Mouse (Mus musculus) lung, postnatal 0 days (tissue): ENCODE data around the gene Slc50a1. TPM values are rescaled to one million over a fixed set of nuclear protein-coding genes. Genes with fewer than 3 reads are reported as not detected.

Experiments
- ATAC-seq: fragments of 200-750 bp; cut with Nextera tagmentation; 2 replicates; pipeline ENCODE4 v1.8.0; 2017; ENCODE audit warnings: moderate library complexity
- DNase-seq: peaks from one replicate; pipeline ENCODE4 v3.0.0-alpha.2; 2016; ENCODE audit warnings: low spot score
- H3K27ac ChIP-seq: fragments of 300-500 bp; sonication (generic); 2 replicates; pipeline ENCODE4 v1.5.1; 2014; ENCODE audit warnings: antibody characterized with exemption, mild to moderate bottlenecking, low read length, mixed read lengths
- H3K27me3 ChIP-seq: fragments of 300-500 bp; sonication (generic); replicated peaks from 2 replicates; pipeline ENCODE4 v1.6.1; 2014; ENCODE audit warnings: low read length, mixed read lengths; ENCODE audit not compliant: insufficient read depth
- H3K36me3 ChIP-seq: fragments of 300-500 bp; sonication (generic); 2 replicates; pipeline ENCODE4 v1.6.1; 2014; ENCODE audit warnings: low read length, mixed read lengths; ENCODE audit not compliant: insufficient read depth
- H3K4me1 ChIP-seq: fragments of 300-500 bp; sonication (generic); 2 replicates; pipeline ENCODE4 v1.6.1; 2014; ENCODE audit warnings: antibody characterized with exemption, low read depth, low read length, mixed read lengths; ENCODE audit not compliant: insufficient read depth
- H3K4me2 ChIP-seq: fragments of 300-500 bp; sonication (generic); replicated peaks from 2 replicates; pipeline ENCODE4 v1.6.1; 2014; ENCODE audit warnings: low read depth, mild to moderate bottlenecking, low read length, moderate library complexity, mixed read lengths
- H3K4me3 ChIP-seq: fragments of 300-500 bp; sonication (generic); 2 replicates; pipeline ENCODE4 v1.5.1; 2014; ENCODE audit warnings: low read depth, low read length
- H3K9ac ChIP-seq: fragments of 300-500 bp; sonication (generic); replicated peaks from 2 replicates; pipeline ENCODE4 v1.6.1; 2014; ENCODE audit warnings: low read depth, mild to moderate bottlenecking
- H3K9me3 ChIP-seq: fragments of 300-500 bp; sonication (generic); 2 replicates; pipeline ENCODE4 v1.6.1; 2016; ENCODE audit warnings: low read length, mixed read lengths
- CTCF ChIP-seq: IDR thresholded peaks from 2 replicates; pipeline ENCODE4 v1.5.1; 2016; ENCODE audit warnings: antibody characterized with exemption, mild to moderate bottlenecking
- EP300 ChIP-seq: IDR thresholded peaks from 2 replicates; pipeline ENCODE4 v1.6.1; 2016; ENCODE audit warnings: antibody characterized with exemption, mild to moderate bottlenecking, control low read depth
- WGBS: fragments of 180-500 bp; shearing (Covaris S2); extraction: QIAGEN DNeasy Blood & Tissue Kit; methylation state at CpG from one replicate; pipeline ENCODE4 v1.1.7; 2014; 5-methylcytosine and 5-hydroxymethylcytosine counted together
- polyA plus RNA-seq: library from polyadenylated mRNA; unstranded; fragments of >200 nt; fragmentation: Nextera tagmentation; extraction: Ambion mirVana; gene quantifications from 2 replicates; pipeline ENCODE4 v1.2.1, GENCODE M21; 2015

Gene Slc50a1
- polyA plus RNA-seq, 1 experiment from 2014 or later = 95.7 TPM

DNA sequence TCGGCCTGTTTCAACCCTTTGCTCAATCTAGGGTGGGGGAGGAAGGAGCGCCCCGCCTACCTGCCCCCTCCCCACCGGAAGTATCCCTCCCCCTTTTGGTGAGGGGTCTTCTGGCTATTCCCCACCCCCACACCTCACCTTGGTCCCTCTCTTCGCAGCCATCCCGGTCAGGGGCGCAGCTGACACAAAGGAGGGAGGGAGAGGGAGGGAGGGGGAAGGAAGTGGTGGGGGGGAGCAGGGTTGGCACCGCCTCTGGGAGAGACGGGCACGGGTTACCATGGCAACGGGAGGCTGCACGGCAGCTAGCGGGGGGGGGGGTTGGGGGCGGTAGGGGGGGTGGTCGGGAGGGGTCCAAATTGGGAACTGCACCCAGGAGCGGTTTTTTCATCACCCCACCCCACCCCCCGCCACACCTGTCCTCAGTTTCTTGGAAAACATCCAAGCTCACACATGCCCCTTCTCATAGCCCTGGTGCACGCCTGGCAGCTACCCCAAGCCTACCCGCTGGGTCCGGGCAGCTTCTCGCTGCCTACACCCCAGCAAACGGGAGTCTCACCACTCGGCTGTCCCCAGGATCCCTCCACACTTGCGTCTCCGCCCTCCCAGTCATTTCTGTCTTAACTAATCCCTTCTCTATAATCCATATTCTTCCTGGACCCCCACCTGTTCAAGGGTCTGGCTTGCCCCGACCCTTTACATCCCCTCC is 25.2 kb downstream of the Slc50a1 start:
- peak overlapping the region; percentile 54 for H3K4me2 ChIP-seq
- ATAC-seq (no peak), DNase-seq (peak; percentile 52)
- no peak overlapping the region for H3K9ac ChIP-seq
- 0 out of 2 replicates have a peak overlapping the region, but pooled peaks have one; percentile 19 for H3K4me3 ChIP-seq
- H3K9me3 ChIP-seq = no peaks in the 10 kb centered on the region
- peaks cover 6% of the 10 kb centered on the region for H3K27me3 ChIP-seq
- H3K27ac ChIP-seq = no peak overlapping the region
- H3K4me1 ChIP-seq = peaks cover 25% of the 10 kb centered on the region
- under 1% methylated on average over 12 of the region's 26 CpGs for WGBS
- TF ChIP-seq CTCF (no peak), EP300 (no peak)
- no peaks in the 10 kb centered on the region for H3K36me3 ChIP-seq

DNA sequence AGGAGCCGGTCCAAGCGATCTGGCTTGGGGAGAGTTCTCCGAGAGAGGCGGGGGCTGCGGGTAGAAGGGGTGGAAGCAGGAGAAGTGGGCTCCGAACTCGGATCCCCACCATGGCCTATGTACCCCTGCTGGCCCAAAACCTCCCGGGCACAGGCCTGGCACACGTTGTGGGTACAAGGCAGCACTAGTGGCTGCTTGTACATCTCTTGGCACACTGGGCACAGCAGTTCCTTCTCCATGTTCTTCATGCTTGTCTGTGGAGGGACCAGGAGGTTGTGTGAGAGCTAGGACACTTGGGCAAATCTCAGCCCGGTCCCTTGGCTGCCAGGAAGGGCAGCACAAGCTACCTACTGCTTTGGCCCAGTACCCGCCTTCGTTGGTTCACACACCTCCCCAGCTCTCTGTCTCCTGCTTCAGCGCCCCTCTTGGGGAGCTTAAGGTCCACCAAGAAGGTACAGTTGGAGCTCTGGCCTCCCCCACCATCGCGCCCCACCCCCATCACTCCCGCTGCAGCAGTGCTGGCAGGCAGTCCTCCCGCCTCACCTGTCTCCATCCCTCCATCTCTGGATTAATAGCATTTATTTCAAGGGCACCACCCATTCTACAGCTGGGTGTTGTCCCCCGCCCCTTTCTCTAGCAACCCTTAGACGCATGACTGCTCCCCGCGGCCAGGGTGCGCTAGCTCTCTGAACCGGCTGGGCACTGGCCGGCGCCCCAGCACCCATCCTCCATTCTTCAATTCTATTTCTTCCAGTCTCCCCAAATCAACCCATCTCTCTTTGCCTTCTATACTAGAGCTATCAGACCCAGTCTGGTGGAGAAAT is 26.0 kb downstream of the Slc50a1 start:
- H3K27ac ChIP-seq = no peak overlapping the region
- H3K9me3 ChIP-seq = no peaks in the 10 kb centered on the region
- ATAC-seq (0 out of 2 replicates have a peak, but pooled peaks have one; percentile 18), DNase-seq (peak; percentile 71)
- no peaks in the 10 kb centered on the region for H3K36me3 ChIP-seq
- peaks cover 6% of the 10 kb centered on the region for H3K27me3 ChIP-seq
- no peak overlapping the region for H3K9ac ChIP-seq
- no peak for TF ChIP-seq EP300
- peak; percentile 51 for TF ChIP-seq CTCF
- H3K4me2 ChIP-seq = peak overlapping the region; percentile 54
- 0 out of 2 replicates have a peak overlapping the region, but pooled peaks have one; percentile 19 for H3K4me3 ChIP-seq
- 17% methylated on average over 25 of the region's 25 CpGs for WGBS
- peaks cover 25% of the 10 kb centered on the region for H3K4me1 ChIP-seq

DNA sequence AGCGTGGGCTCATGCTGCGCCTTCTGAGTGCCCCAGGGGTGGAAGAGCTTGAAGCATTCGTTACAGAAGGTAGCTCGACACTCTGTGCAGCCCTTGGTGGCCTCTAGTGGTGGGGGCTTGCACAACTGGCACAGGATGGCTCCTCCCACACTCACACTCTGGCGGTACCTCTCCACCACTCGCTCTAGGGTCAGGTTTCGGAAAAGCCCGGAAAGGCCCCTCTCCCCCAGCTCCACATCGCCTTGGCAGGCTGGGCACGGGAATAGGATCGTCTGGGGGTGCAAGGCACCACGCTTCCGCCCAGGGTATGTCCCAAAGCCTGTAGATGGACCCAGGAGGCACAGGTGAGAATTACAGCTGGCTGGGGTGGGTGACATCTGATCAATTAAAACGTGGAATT is 26.8 kb downstream of the Slc50a1 start:
- no peak overlapping the region for H3K4me3 ChIP-seq
- 14% methylated on average over 14 of the region's 14 CpGs for WGBS
- peak; percentile 87 for DNase-seq
- 0 out of 2 replicates have a peak overlapping the region, but pooled peaks have one; percentile 11 for H3K4me2 ChIP-seq
- TF ChIP-seq EP300 (no peak), CTCF (peak; percentile 72)
- H3K9me3 ChIP-seq = no peaks in the 10 kb centered on the region
- no peak overlapping the region for H3K9ac ChIP-seq
- H3K36me3 ChIP-seq = no peaks in the 10 kb centered on the region
- H3K27ac ChIP-seq = no peak overlapping the region
- peaks cover 25% of the 10 kb centered on the region for H3K4me1 ChIP-seq
- peak; percentile 62 for ATAC-seq
- H3K27me3 ChIP-seq = peaks cover 6% of the 10 kb centered on the region

DNA sequence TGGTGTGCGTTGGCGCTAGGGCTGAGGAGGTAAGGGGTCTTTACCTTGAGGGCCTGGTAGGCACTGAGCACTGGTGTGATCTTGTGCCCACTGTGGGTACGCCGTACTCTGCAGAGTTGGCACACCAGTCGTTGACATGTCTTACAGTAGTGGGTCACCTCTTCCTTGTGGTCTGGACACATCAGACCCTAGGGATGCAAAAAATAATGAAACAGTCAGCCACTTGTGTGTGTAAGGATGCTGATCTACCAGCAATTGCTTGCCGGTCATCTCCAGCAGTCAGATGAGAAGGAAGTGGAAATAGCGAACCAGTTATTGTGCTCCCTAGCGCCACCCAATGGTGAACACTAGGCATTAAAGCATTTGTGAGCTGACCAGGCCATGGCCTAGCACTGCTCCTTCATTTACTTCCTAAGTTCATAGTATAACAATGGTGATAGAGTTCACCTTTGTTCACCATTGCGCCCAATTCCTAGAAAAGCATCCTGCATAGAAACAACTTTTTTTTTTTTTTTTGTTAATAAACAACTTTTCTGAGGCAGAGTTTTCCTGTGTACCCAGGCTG is 28.0 kb downstream of the Slc50a1 start:
- peak; percentile 87 for TF ChIP-seq CTCF
- no peak for TF ChIP-seq EP300
- ATAC-seq (no peak), DNase-seq (peak; percentile 85)
- H3K4me3 ChIP-seq = no peak overlapping the region
- WGBS = 70% methylated on average over 9 of the region's 9 CpGs
- no peak overlapping the region for H3K9ac ChIP-seq
- H3K9me3 ChIP-seq = no peaks in the 10 kb centered on the region
- H3K36me3 ChIP-seq = no peaks in the 10 kb centered on the region
- no peak overlapping the region for H3K4me2 ChIP-seq
- H3K4me1 ChIP-seq = peaks cover 25% of the 10 kb centered on the region
- H3K27ac ChIP-seq = no peak overlapping the region
- peaks cover 6% of the 10 kb centered on the region for H3K27me3 ChIP-seq

DNA sequence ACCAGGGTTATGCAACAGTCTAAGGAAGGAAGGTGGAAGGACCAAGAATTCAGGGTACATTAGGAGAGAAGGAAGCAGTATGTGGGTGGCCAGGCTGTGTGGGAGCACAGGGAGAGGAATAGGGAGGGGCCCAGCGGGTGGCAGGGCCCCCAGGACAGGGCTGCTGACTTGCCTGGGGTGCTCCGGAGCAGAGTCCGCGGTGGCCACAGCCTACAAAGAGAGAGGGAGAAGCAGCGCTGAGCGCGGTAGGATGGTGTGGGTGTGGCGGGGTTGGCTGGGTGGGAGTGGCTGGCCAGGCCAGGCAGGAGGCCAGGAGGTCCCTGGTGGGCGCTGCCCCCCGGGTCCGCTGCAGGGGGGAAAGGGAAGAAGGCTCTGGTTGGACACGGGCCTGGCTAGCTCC is 31.9 kb downstream of the Slc50a1 start:
- WGBS = 43% methylated on average over 12 of the region's 12 CpGs
- 0 out of 2 replicates have a peak overlapping the region, but pooled peaks have one; percentile 3 for H3K4me2 ChIP-seq

DNA sequence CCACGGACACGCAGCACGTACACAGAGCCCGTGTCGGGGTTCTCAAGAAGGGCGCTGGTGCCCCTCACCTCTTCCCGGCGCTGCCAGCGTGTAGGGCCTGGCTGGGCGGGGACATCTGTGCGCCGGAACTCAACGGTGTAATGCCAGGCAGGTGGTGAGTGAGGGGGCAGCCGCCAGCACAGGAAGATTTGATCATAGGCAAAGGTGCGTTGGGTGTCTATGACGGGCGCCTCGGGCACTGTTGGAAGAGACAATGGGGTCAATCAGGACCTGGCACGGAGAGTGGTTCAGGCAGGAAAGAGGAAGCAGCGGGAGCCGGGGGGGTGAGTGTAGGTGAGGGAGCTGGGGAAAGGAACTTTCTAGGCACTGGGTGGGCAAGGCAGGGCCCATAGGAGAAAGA is 32.7 kb downstream of the Slc50a1 start:
- H3K27ac ChIP-seq = no peak overlapping the region
- no peak for ATAC-seq

More for the DNA sequence above, 31.9 kb downstream of the Slc50a1 start:
- ATAC-seq (peak; percentile 8; the same call in 1 of the 2 replicates), DNase-seq (no peak)
- H3K4me3 ChIP-seq = no peak overlapping the region
- TF ChIP-seq CTCF (no peak), EP300 (no peak)
- no peaks in the 10 kb centered on the region for H3K9me3 ChIP-seq
- H3K36me3 ChIP-seq = no peaks in the 10 kb centered on the region
- no peak overlapping the region for H3K27ac ChIP-seq
- H3K9ac ChIP-seq = no peak overlapping the region
- no peaks in the 10 kb centered on the region for H3K27me3 ChIP-seq
- peaks cover 3% of the 10 kb centered on the region for H3K4me1 ChIP-seq

More for the DNA sequence above, 32.7 kb downstream of the Slc50a1 start:
- Histone ChIP-seq H3K9me3 (no peaks in the 10 kb centered on the region), H3K9ac (no peak overlapping the region), H3K36me3 (no peaks in the 10 kb centered on the region), H3K4me3 (no peak overlapping the region), H3K4me2 (no peak overlapping the region), H3K27me3 (no peaks in the 10 kb centered on the region), H3K4me1 (peaks cover 7% of the 10 kb centered on the region)
- 76% methylated on average over 21 of the region's 21 CpGs for WGBS
- TF ChIP-seq CTCF (no peak), EP300 (no peak)
- no peak for DNase-seq
